Mouse (Mus musculus) natural killer cell, adult 2 months (primary cell): ENCODE measurements at regions not wholly inside any gene's neighbourhood (a gene's known extent, or its start where the extent isn't known, plus 50 kb on each side); places are given as distances from the start of the nearest gene placed in this dataset.

ENCODE experiments used
- DNase-seq, 2 experiments: peaks; one replicate each; pipeline ENCODE4 v3.0.0; 2022; ENCODE audit warnings: low spot score in 2 of 2

GRCm38 (mm10) chrX:11655466-11655865 lies 327.8 kb downstream of the H2al1j start:
- DNase-seq: no peak

- no peak for DNase-seq
Measured at GRCm38 (mm10) chrX:11657606-11658254, 330.1 kb downstream of the H2al1j start.

- no peak for DNase-seq
Measured at GRCm38 (mm10) chrX:11663187-11663829, 335.7 kb downstream of the H2al1j start.

- peak; percentile 12 to 19 for DNase-seq
Measured at GRCm38 (mm10) chrX:11664330-11665061, 336.9 kb downstream of the H2al1j start.

GRCm38 (mm10) chrX:11665077-11665974 lies 337.7 kb downstream of the H2al1j start:
- DNase-seq: peak; percentile 25 to 34

- DNase-seq: peak in 1 of 2 experiments; percentile 1
Measured at GRCm38 (mm10) chrX:11666517-11666916, 338.9 kb downstream of the H2al1j start.

GRCm38 (mm10) chrX:11671805-11672204 lies 344.2 kb downstream of the H2al1j start:
- DNase-seq: no peak

- no peak for DNase-seq
Measured at GRCm38 (mm10) chrX:11678086-11678485, 350.5 kb downstream of the H2al1j start.

- DNase-seq: no peak
Measured at GRCm38 (mm10) chrX:11681274-11681673, 353.7 kb downstream of the H2al1j start.

GRCm38 (mm10) chrX:11689989-11690405 lies 362.4 kb downstream of the H2al1j start:
- DNase-seq: no peak

- DNase-seq: no peak
Measured at GRCm38 (mm10) chrX:11690446-11690845, 362.8 kb downstream of the H2al1j start.

- no peak for DNase-seq
Measured at GRCm38 (mm10) chrX:11691019-11691418, 363.4 kb downstream of the H2al1j start.

GRCm38 (mm10) chrX:11696565-11696964 lies 368.9 kb downstream of the H2al1j start:
- DNase-seq: no peak

GRCm38 (mm10) chrX:11701095-11701494 lies 373.5 kb downstream of the H2al1j start:
- no peak for DNase-seq

GRCm38 (mm10) chrX:11705851-11706557 lies 378.4 kb downstream of the H2al1j start:
- no peak for DNase-seq

GRCm38 (mm10) chrX:11707330-11707729 lies 379.7 kb downstream of the H2al1j start:
- no peak for DNase-seq

- DNase-seq: no peak
Measured at GRCm38 (mm10) chrX:11708325-11708724, 380.7 kb downstream of the H2al1j start.

- DNase-seq: no peak
Measured at GRCm38 (mm10) chrX:11709326-11709725, 381.7 kb downstream of the H2al1j start.

- no peak for DNase-seq
Measured at GRCm38 (mm10) chrX:11713423-11713822, 385.8 kb downstream of the H2al1j start.

GRCm38 (mm10) chrX:11716773-11717172 lies 389.2 kb downstream of the H2al1j start:
- DNase-seq: no peak

GRCm38 (mm10) chrX:11718778-11719177 lies 391.2 kb downstream of the H2al1j start:
- DNase-seq: no peak
